Mouse (Mus musculus) lung, postnatal 36 days (tissue): ENCODE measurements around the gene H2-DMb1.

ENCODE experiments used
- DNase-seq: peaks from one replicate; pipeline ENCODE4 v3.0.0; 2022; ENCODE audit warnings: mixed read lengths

H2-DMb1 gene

GRCm38 (mm10) chr17:34152923-34153322 lies at the start of gene H2-DMb1:
H2-DMb1 (plus strand) TSS chr17:34153072.
- peak; percentile 92 for DNase-seq

GRCm38 (mm10) chr17:34104804-34105203 lies 48.1 kb upstream of the H2-DMb1 start:
- DNase-seq = no peak

- DNase-seq = no peak
Observed at GRCm38 (mm10) chr17:34106555-34106954, 46.3 kb upstream of the H2-DMb1 start.

GRCm38 (mm10) chr17:34107109-34107867 lies 45.6 kb upstream of the H2-DMb1 start:
- DNase-seq = no peak

GRCm38 (mm10) chr17:34108460-34108859 lies 44.4 kb upstream of the H2-DMb1 start:
- no peak for DNase-seq

GRCm38 (mm10) chr17:34109038-34109805 lies 43.6 kb upstream of the H2-DMb1 start:
- DNase-seq = peak; percentile 45

- DNase-seq = peak; percentile 44
Observed at GRCm38 (mm10) chr17:34109806-34110195, 43.1 kb upstream of the H2-DMb1 start.

- no peak for DNase-seq
Observed at GRCm38 (mm10) chr17:34110309-34110708, 42.6 kb upstream of the H2-DMb1 start.

- no peak for DNase-seq
Observed at GRCm38 (mm10) chr17:34114114-34114513, 38.8 kb upstream of the H2-DMb1 start.

- DNase-seq = no peak
Observed at GRCm38 (mm10) chr17:34116736-34117370, 36.0 kb upstream of the H2-DMb1 start.

GRCm38 (mm10) chr17:34117421-34118112 lies 35.3 kb upstream of the H2-DMb1 start:
- DNase-seq = no peak

- peak; percentile 35 for DNase-seq
Observed at GRCm38 (mm10) chr17:34118113-34118872, 34.6 kb upstream of the H2-DMb1 start.

- no peak for DNase-seq
Observed at GRCm38 (mm10) chr17:34118873-34119248, 34.0 kb upstream of the H2-DMb1 start.

GRCm38 (mm10) chr17:34119249-34120179 lies 33.4 kb upstream of the H2-DMb1 start, which contains the start of gene H2-DMa:
H2-DMa (plus strand) TSS chr17:34119541.
- peak; percentile 99 for DNase-seq

GRCm38 (mm10) chr17:34120180-34120723 lies 32.6 kb upstream of the H2-DMb1 start:
- peak; percentile 94 for DNase-seq

- peak; percentile 91 for DNase-seq
Observed at GRCm38 (mm10) chr17:34120814-34121171, 32.1 kb upstream of the H2-DMb1 start.

GRCm38 (mm10) chr17:34121172-34121878 lies 31.5 kb upstream of the H2-DMb1 start:
- DNase-seq = peak; percentile 91

- DNase-seq = peak; percentile 77
Observed at GRCm38 (mm10) chr17:34121879-34122187, 31.0 kb upstream of the H2-DMb1 start.

GRCm38 (mm10) chr17:34122188-34122984 lies 30.5 kb upstream of the H2-DMb1 start, which contains the start of gene Brd2:
Brd2 (minus strand) TSS chr17:34122634.
- peak; percentile 97 for DNase-seq
